Mouse (Mus musculus): Measurements from ENCODE around the gene Actc1. TPM values are rescaled to one million over a fixed set of nuclear protein-coding genes. Genes with fewer than 3 reads are reported as not detected.

The Actc1 gene
- total and polyA plus RNA-seq, 3 experiments: 9,778 to 24,627 (median 11,260) TPM

GRCm38 (mm10) chr2:114097627-114098026, 44.3 kb upstream of the Actc1 start:
- intact Hi-C loops (cut with DNase I): no loop called here
- DNase-seq: peak in 1 of 2 experiments; percentile 10
- no peak overlapping the region for H3K27ac ChIP-seq

GRCm38 (mm10) chr2:114096570-114096969, 43.2 kb upstream of the Actc1 start:
- intact Hi-C loops (cut with DNase I): no loop called here
- Histone ChIP-seq H3K27ac (no peak overlapping the region), H3K4me1 (ENCODE audit: control insufficient read depth, insufficient read depth, low read length) (peaks cover 4% of the 10 kb centered on the region), H3K9ac (ENCODE audit: low read depth, low read length) (no peak overlapping the region), H3K4me3 (no peak overlapping the region), H3K36me3 (ENCODE audit: control insufficient read depth, insufficient read depth, low read length) (peaks cover 2% of the 10 kb centered on the region; the same call in 1 of the 2 replicates), H3K79me2 (replicated peaks; ENCODE audit: control insufficient read depth, insufficient read depth, low read length) (no peaks in the 10 kb centered on the region), H3K27me3 (ENCODE audit: control insufficient read depth, insufficient read depth, low read length) (no peaks in the 10 kb centered on the region)
- no peak for DNase-seq
- 78% methylated on average over 1 of the region's 1 CpGs for WGBS
- no peak for TF ChIP-seq POLR2A (IDR thresholded peaks at IDR 0.05; ENCODE audit: insufficient read depth, low read depth, low read length)
- TF ChIP-seq EP300 (IDR thresholded peaks at IDR 0.05; ENCODE audit: insufficient read depth, low read depth, low read length): no peak
- TF ChIP-seq CTCF (IDR thresholded peaks at IDR 0.05): no peak

More at GRCm38 (mm10) chr2:114097627-114098026, 44.3 kb upstream of the Actc1 start:
- Histone ChIP-seq H3K27me3 (ENCODE audit: control insufficient read depth, insufficient read depth, low read length) (no peaks in the 10 kb centered on the region), H3K36me3 (ENCODE audit: control insufficient read depth, insufficient read depth, low read length) (peaks cover 2% of the 10 kb centered on the region; the same call in 1 of the 2 replicates), H3K9ac (ENCODE audit: low read depth, low read length) (no peak overlapping the region), H3K79me2 (replicated peaks; ENCODE audit: control insufficient read depth, insufficient read depth, low read length) (no peaks in the 10 kb centered on the region), H3K4me1 (ENCODE audit: control insufficient read depth, insufficient read depth, low read length) (peaks cover 4% of the 10 kb centered on the region), H3K4me3 (no peak overlapping the region)
- WGBS: 38% methylated on average over 4 of the region's 4 CpGs
- TF ChIP-seq POLR2A (IDR thresholded peaks at IDR 0.05; ENCODE audit: insufficient read depth, low read depth, low read length) (no peak), EP300 (IDR thresholded peaks at IDR 0.05; ENCODE audit: insufficient read depth, low read depth, low read length) (0 out of 2 replicates have a peak, but pooled peaks have one; percentile 22), CTCF (IDR thresholded peaks at IDR 0.05) (no peak)

GRCm38 (mm10) chr2:114095348-114095747, 42.0 kb upstream of the Actc1 start:
- H3K79me2 ChIP-seq (replicated peaks; ENCODE audit: control insufficient read depth, insufficient read depth, low read length): no peaks in the 10 kb centered on the region
- no peak overlapping the region for H3K9ac ChIP-seq (ENCODE audit: low read depth, low read length)
- intact Hi-C loops (cut with DNase I): no loop called here
- H3K4me3 ChIP-seq: no peak overlapping the region
- H3K4me1 ChIP-seq (ENCODE audit: control insufficient read depth, insufficient read depth, low read length): peaks cover 4% of the 10 kb centered on the region
- TF ChIP-seq EP300 (IDR thresholded peaks at IDR 0.05; ENCODE audit: insufficient read depth, low read depth, low read length): no peak
- no peak for TF ChIP-seq CTCF (IDR thresholded peaks at IDR 0.05)
- TF ChIP-seq POLR2A (IDR thresholded peaks at IDR 0.05; ENCODE audit: insufficient read depth, low read depth, low read length): no peak
- no peak overlapping the region for H3K27ac ChIP-seq
- 61% methylated on average over 5 of the region's 5 CpGs for WGBS
- no peak for DNase-seq
- H3K36me3 ChIP-seq (ENCODE audit: control insufficient read depth, insufficient read depth, low read length): peaks cover 2% of the 10 kb centered on the region; the same call in 1 of the 2 replicates
- H3K27me3 ChIP-seq (ENCODE audit: control insufficient read depth, insufficient read depth, low read length): no peaks in the 10 kb centered on the region

- DNase-seq: no peak
- intact Hi-C loops (cut with DNase I): no loop called here
- no peak overlapping the region for H3K9ac ChIP-seq (ENCODE audit: low read depth, low read length)
- no peak overlapping the region for H3K27ac ChIP-seq
- peaks cover 6% of the 10 kb centered on the region for H3K4me1 ChIP-seq (ENCODE audit: control insufficient read depth, insufficient read depth, low read length)
- H3K79me2 ChIP-seq (replicated peaks; ENCODE audit: control insufficient read depth, insufficient read depth, low read length): no peaks in the 10 kb centered on the region
- H3K4me3 ChIP-seq: no peak overlapping the region
- WGBS: 95% methylated on average over 1 of the region's 1 CpGs
- H3K36me3 ChIP-seq (ENCODE audit: control insufficient read depth, insufficient read depth, low read length): peaks cover 2% of the 10 kb centered on the region; the same call in 1 of the 2 replicates
- no peak for TF ChIP-seq CTCF (IDR thresholded peaks at IDR 0.05)
- no peak for TF ChIP-seq EP300 (IDR thresholded peaks at IDR 0.05; ENCODE audit: insufficient read depth, low read depth, low read length)
- TF ChIP-seq POLR2A (IDR thresholded peaks at IDR 0.05; ENCODE audit: insufficient read depth, low read depth, low read length): no peak
- no peaks in the 10 kb centered on the region for H3K27me3 ChIP-seq (ENCODE audit: control insufficient read depth, insufficient read depth, low read length)
Observed at GRCm38 (mm10) chr2:114094696-114095095, 41.3 kb upstream of the Actc1 start.

GRCm38 (mm10) chr2:114093577-114093976, 40.2 kb upstream of the Actc1 start:
- WGBS: 68% methylated on average over 9 of the region's 9 CpGs
- no peak overlapping the region for H3K4me3 ChIP-seq
- no peak overlapping the region for H3K27ac ChIP-seq
- H3K36me3 ChIP-seq (ENCODE audit: control insufficient read depth, insufficient read depth, low read length): peaks cover 2% of the 10 kb centered on the region; the same call in 1 of the 2 replicates
- DNase-seq: no peak
- H3K27me3 ChIP-seq (ENCODE audit: control insufficient read depth, insufficient read depth, low read length): no peaks in the 10 kb centered on the region
- no peaks in the 10 kb centered on the region for H3K79me2 ChIP-seq (replicated peaks; ENCODE audit: control insufficient read depth, insufficient read depth, low read length)
- peaks cover 6% of the 10 kb centered on the region for H3K4me1 ChIP-seq (ENCODE audit: control insufficient read depth, insufficient read depth, low read length)
- TF ChIP-seq EP300 (IDR thresholded peaks at IDR 0.05; ENCODE audit: insufficient read depth, low read depth, low read length) (no peak), CTCF (IDR thresholded peaks at IDR 0.05) (no peak), POLR2A (IDR thresholded peaks at IDR 0.05; ENCODE audit: insufficient read depth, low read depth, low read length) (no peak)
- H3K9ac ChIP-seq (ENCODE audit: low read depth, low read length): no peak overlapping the region
- intact Hi-C loops (cut with DNase I): no loop called here

- intact Hi-C loops (cut with DNase I): no loop called here
- H3K4me3 ChIP-seq: no peak overlapping the region
- H3K27ac ChIP-seq: no peak overlapping the region
- no peak for DNase-seq
- no peaks in the 10 kb centered on the region for H3K79me2 ChIP-seq (replicated peaks; ENCODE audit: control insufficient read depth, insufficient read depth, low read length)
- WGBS: 81% methylated on average over 3 of the region's 3 CpGs
- no peak overlapping the region for H3K9ac ChIP-seq (ENCODE audit: low read depth, low read length)
- H3K4me1 ChIP-seq (ENCODE audit: control insufficient read depth, insufficient read depth, low read length): peaks cover 2% of the 10 kb centered on the region
- no peaks in the 10 kb centered on the region for H3K36me3 ChIP-seq (ENCODE audit: control insufficient read depth, insufficient read depth, low read length)
- H3K27me3 ChIP-seq (ENCODE audit: control insufficient read depth, insufficient read depth, low read length): no peaks in the 10 kb centered on the region
- TF ChIP-seq POLR2A (IDR thresholded peaks at IDR 0.05; ENCODE audit: insufficient read depth, low read depth, low read length) (no peak), CTCF (IDR thresholded peaks at IDR 0.05) (no peak), EP300 (IDR thresholded peaks at IDR 0.05; ENCODE audit: insufficient read depth, low read depth, low read length) (no peak)
Observed at GRCm38 (mm10) chr2:114089862-114090261, 36.5 kb upstream of the Actc1 start.

Data from heart, adult 2 months (tissue).